Mouse (Mus musculus) liver, postnatal 0 days (tissue): ENCODE results near the gene Cyb5r3.

Experiments used
- CTCF ChIP-seq: sonication (generic); IDR thresholded peaks from 2 replicates; pipeline ENCODE4 v1.5.1; 2016; ENCODE audit warnings: antibody characterized with exemption, low read depth
- EP300 ChIP-seq: IDR thresholded peaks from 2 replicates; pipeline ENCODE4 v1.6.1; 2016; ENCODE audit warnings: antibody characterized with exemption, low read depth, mild to moderate bottlenecking

DNA sequence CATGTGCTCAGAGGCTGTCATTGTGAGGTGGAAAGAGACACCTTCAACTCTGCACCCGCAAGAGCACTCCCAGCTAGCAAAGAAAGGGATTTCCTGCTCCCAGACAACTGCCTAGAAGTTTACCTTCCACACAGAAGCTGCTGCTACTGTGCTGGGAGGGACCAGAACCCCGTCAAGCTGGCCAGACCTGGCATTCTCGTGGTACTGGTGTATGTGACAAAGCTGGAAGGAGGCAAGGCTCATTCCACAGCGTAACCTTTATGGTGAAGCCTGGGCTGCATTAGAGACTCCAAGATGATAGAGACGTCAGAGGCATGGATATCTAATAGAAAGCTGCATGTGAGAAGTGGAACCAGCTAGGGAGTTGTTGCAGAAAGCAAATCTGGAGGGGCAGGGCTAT is 47.8 kb downstream of the Cyb5r3 start:
- TF ChIP-seq CTCF (no peak), EP300 (no peak)
